Mouse (Mus musculus) spleen, adult 2 months (tissue): Measurements from ENCODE around the gene Dmkn.

ENCODE experiments used
- CTCF ChIP-seq: fragments of 200-500 bp; IDR thresholded peaks from 2 replicates; pipeline ENCODE4 v1.5.1; 2011; ENCODE audit warnings: mild to moderate bottlenecking, inconsistent platforms; ENCODE audit not compliant: insufficient read depth, insufficient read length, insufficient replicate concordance; ENCODE audit errors: extremely low read depth
- POLR2A ChIP-seq: fragments of 200-500 bp; IDR thresholded peaks from 2 replicates; pipeline ENCODE4 v1.6.1; 2011; ENCODE audit warnings: low read depth, low read length, inconsistent platforms

DNA sequence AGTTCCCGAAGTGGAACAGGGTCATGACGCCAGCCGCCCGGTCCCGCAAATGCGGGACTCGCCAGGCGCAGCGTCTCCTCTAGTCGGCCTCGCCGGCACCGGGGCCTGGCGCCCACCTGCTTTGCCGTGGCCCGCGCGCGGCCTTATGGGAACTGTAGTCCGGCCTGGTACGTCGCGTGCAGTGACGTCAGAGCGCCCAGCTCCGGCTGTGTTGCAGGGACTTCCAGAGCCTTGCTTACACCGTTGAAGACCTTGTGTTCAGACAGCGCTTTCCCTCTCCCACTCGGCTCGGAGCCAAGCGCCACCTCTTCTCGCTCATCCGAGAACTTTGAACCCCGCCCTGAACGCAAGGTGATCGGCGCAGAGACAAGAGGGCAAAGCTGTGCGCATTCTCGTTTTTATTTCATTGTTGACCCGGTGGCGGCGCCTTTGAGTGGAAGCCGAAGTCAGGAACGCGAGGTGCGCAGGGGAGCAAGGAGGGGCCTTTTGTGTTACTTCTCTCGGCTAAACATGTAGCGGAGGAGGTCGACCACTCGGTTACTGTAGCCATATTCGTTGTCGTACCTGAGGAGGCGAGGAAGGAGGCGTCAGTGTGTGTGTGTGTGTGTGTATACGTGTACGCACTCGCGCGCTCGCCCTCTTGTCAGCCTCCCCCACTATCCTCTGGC lies 34.0 kb upstream of the Dmkn start, which contains the start of gene Tmem147:
- TF ChIP-seq CTCF (peak; percentile 27; the same call in 1 of the 2 replicates), POLR2A (peak; percentile 33)
